Mouse (Mus musculus): ENCODE results near the gene Col5a1. TPM values are rescaled to one million over a fixed set of nuclear protein-coding genes. Genes with fewer than 3 reads are reported as not detected.

The Col5a1 gene
- polyA plus RNA-seq, 1 experiment from 2014 or later: 5.4 TPM

Other genes with a start within 250 kb of the Col5a1 start
- gene Rxra, start 210.0 kb upstream of the Col5a1 start, polyA plus RNA-seq (2015; fragmentation: Nextera tagmentation; extraction: Ambion mirVana): 3.2 TPM in 2 replicates
- 0.20 TPM in 1 of 2 replicates, not detected in the other for gene Fcnb, start 198.5 kb downstream of the Col5a1 start, polyA plus RNA-seq (2015; fragmentation: Nextera tagmentation; extraction: Ambion mirVana)